Mouse (Mus musculus) cerebellum, adult 2 months (tissue): ENCODE data around the gene Apobec3.
"Not testable (repeated sequence)": the region's sequence is repeated elsewhere in the genome, so short reads cannot be mapped to it uniquely, and the experiment has no call there.

Source experiments
- CTCF ChIP-seq: fragments of 200-500 bp; IDR thresholded peaks from 2 replicates; pipeline ENCODE4 v1.5.1; 2011; ENCODE audit warnings: low read depth, mild to moderate bottlenecking, control low read depth, low read length, moderate library complexity, borderline replicate concordance; ENCODE audit not compliant: insufficient read depth
- POLR2A ChIP-seq: fragments of 200-500 bp; IDR thresholded peaks from 2 replicates; pipeline ENCODE4 v1.6.1; 2011; ENCODE audit warnings: low read length, control low read depth, borderline replicate concordance; ENCODE audit not compliant: insufficient read depth

GRCm38 (mm10) chr15:79909006-79909405 is 17.5 kb downstream of the Apobec3 start:
- not testable (repeated sequence) for TF ChIP-seq POLR2A, CTCF
